Mouse (Mus musculus) right cerebral cortex, adult 18-20 months (tissue): ENCODE results near the gene Psors1c2.
"Not testable (repeated sequence)": the region's sequence is repeated elsewhere in the genome, so short reads cannot be mapped to it uniquely, and the experiment has no call there.

Source experiments
- DNase-seq: peaks from one replicate; pipeline ENCODE4 v3.0.0; 2022; ENCODE audit warnings: mixed read lengths

Psors1c2 gene

DNA sequence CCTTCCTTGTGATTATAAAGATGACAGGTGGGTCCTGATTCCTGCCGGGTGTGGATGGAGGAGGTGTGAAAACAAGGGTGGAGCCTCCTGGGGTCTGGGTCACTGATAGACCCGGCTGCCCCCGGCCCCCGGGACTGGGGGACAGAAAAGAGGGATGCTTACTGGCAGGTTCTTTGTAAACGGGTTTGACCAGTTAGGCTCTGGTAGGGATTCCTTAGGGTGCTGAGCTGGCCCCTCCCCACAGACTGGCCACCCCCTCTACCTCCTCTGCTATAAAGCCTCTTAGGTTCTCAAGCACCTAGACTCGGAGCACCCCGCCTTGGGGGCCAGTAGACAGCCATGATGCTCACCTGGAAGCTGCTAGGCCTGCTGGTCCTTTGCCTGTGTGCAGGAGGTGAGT lies at the start of gene Psors1c2:
Gene Psors1c2 (plus strand): TSS at position 301 of the 400 bp plus-strand sequence.
- no peak for DNase-seq

DNA sequence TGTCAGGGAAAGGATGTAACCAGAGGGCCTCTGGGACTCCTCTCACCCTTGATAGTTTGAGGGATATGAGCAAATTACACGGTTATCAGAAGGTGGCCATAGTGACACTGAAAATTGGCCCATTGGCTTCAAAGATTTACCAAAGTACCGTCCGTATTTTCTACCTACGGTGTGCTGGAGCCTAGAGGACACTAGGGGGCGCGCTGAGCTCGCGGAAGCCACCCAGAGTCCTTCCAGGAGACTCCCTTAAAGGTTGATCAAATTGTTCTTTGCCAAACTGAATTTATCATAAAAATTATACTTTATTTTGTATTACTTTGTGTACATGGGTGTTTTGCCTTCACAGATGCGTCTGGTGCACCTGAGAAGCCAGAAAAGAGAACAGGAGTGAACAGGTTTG lies 48.9 kb upstream of the Psors1c2 start:
- peak; percentile 44 for DNase-seq

GRCm38 (mm10) chr17:35485702-35486101 lies 47.3 kb upstream of the Psors1c2 start:
- no peak for DNase-seq

DNA sequence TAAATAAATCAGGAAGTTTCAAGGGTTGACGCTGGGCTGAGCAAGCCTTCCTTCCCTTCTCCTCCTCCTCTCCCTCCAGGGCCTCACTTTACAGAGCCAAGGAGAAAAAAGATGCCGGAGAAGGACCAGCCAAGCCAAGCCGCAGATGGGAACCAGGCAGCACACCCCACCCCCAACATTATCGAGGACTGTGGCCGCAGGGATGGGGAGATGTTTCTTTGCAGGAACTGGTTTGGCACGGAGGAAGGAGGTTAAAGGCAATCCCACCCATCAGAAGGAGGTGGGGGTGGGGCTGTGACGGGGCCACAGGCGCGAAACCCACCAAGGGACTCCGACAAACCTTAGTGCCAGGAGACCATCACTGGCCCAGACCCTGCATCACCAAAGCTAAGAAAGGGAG lies 46.3 kb upstream of the Psors1c2 start:
- no peak for DNase-seq

DNA sequence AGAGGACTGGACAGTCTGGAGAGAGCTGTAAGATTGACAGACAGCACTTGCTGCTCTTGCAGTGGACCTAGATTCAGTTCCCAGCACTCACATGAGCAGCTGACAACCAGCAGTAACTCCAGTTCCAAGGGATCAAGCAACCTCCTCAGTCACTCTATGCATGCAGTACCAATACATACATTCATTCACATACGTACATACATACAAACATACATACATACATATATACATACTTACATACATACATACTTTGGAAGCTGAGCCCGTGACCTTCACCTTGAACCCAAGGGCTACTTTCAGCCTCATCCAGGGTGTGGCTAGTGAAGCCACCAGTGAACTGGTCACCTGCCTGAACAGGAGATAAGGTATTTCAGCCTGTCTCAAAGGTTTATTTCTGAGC lies 45.0 kb upstream of the Psors1c2 start:
- no peak for DNase-seq

GRCm38 (mm10) chr17:35490320-35490719 lies 42.7 kb upstream of the Psors1c2 start:
- DNase-seq, result no peak

DNA sequence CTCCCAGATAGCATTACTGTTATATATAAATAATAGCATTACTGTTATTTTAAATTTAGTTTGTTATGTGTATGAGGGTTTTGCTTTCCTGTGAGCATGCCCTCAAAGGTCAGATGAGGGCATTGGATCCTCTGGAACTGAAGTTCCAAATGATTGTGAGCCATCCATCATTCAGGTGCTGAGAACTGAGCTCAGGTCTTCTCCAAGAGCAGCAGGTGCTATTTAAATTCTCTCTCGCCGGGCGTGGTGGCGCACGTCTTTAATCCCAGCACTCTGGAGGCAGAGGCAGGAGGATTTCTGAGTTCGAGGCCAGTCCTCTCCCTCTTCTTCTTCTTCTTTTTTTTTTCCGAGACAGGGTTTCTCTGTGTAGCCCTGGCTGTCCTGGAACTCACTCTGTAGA lies 35.9 kb upstream of the Psors1c2 start:
- DNase-seq, result no peak

- DNase-seq, result no peak
These were observed 30.8 kb upstream of the Psors1c2 start for GRCm38 (mm10) chr17:35502226-35502625.

- DNase-seq, result no peak
These were observed 30.2 kb upstream of the Psors1c2 start for GRCm38 (mm10) chr17:35502762-35503161.

GRCm38 (mm10) chr17:35503849-35504248 lies 29.2 kb upstream of the Psors1c2 start:
- no peak for DNase-seq

DNA sequence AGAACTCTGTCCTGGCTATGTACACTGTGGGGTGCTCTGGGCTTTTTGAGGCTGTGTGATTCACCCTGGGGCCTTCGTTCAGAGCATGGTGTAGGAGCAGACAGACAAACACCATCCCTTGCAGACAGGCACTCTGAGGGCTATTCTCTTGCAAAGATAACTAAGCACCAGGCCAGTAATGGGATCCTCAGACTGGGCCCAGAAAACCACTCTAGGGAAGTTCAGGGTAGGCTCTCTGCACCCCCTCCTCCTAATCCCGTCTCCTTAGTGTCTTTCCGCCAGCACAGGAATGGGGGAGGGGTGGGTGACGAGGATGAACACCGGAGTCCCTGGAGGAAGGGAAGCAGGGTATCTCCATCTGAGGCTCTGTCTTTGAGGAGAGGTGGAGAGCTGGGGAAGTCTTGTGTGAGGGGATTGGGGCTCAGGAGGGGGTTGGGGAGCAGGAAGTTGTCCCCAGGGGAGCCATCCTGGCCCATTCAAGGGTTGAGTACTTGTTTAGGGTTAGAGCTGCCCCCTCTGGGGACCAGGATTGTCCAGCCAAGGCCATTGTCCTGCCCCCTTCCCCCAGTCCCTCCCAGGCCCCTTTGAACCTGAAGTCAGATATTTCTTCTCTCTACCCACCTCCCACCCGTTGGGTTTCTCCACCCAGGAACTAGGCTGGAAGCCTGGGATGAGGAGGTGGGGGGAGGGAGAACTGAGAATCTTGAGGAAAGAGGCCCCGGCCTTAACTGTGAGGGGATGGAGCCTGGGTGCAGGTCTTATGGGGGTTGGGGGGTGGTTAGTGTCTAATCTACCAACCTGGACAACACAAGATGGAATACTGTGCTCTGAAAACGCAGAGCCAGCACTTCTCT lies 28.1 kb upstream of the Psors1c2 start:
- no peak for DNase-seq

GRCm38 (mm10) chr17:35505776-35506175 lies 27.2 kb upstream of the Psors1c2 start, which contains the start of gene Pou5f1:
Gene Pou5f1, plus strand, starts transcription at chr17:35506018.
- no peak for DNase-seq

DNA sequence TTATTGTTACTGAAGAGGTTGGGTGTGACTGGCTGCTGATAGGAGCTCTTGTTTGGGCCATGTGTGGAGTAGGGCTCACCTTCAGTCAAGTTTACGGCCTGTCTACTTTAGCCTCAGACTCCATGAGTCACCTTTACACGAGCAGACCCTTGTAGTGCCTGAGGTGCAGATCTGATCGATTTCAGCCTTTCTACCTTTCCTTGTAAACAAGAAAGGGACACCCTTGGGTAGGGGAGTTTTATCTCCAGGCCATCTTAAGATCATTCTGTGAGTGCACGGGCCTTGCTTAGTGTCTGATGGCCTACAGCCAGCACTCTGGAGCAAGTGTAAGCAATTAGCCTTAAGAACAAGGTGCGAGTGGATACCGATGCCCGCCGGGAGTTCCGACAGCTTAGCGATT lies 26.1 kb upstream of the Psors1c2 start:
- no peak for DNase-seq

DNA sequence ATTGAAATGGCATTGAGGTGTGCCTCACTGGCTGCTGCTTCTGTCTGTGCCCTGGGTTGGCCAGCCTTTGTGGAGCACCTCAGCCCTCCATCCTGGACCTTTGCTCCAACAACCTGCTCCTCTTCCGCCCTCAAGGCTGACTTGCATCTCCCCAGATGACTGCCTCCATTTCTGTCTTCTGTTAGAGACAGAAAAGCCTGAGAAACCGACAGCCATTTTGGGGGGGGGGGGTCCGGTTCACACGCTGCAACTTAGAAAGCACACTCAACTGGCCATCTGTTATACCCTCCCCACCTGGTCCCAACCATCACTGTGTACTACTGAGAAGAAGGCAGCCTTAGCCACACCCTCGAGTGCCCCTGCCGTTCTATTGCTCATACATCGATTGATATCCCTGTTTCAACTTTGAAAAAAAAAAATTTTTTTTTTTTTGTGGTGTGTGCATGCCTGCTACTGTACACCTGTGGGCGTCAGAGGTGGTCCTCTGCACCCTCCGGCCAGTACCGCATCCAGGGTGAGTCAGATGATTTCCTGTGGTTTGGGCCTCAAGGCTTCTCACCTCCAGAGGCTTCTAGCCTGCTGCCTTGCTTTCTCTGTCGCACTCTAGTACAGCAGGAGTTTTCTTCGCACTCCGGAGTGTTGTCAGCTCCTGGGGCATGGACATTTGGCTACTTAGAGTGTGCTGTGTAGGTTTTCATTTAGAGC lies 25.3 kb upstream of the Psors1c2 start:
- no peak for DNase-seq

DNA sequence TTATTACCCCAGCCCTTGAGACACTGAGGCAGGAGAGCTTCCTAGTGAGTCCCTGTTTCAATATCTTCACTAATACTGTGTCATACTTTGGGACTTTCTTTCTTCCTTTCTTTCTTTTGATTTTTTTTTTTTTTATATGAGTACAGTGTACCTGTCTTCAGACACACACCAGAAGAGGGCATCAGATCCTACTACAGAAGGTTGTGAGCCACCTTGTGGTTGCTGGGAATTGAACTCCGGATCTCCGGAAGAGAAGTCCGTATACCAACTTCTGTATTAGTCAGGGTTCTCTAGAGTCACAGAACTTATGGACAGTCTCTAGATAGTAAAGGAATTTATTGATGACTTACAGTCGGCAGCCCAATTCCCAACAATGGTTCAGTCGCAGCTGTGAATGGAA lies 24.7 kb upstream of the Psors1c2 start:
- not testable (repeated sequence) for DNase-seq

DNA sequence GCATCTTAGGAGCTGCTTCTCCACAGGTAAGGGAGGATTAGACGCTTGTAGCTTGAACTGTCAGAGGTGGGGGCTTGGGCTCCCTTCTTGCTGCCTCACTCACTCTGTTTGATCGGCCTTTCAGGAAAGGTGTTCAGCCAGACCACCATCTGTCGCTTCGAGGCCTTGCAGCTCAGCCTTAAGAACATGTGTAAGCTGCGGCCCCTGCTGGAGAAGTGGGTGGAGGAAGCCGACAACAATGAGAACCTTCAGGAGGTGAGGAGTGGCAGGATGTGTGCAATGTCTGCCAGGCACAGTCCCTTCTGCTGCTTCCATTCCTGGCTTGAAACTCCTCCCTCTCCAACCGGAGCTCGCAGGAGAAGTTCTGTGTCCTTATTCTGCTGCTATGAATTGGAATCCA lies 23.7 kb upstream of the Psors1c2 start:
- no peak for DNase-seq

- DNase-seq, result no peak
These were observed 19.9 kb upstream of the Psors1c2 start for GRCm38 (mm10) chr17:35512916-35513626.

DNA sequence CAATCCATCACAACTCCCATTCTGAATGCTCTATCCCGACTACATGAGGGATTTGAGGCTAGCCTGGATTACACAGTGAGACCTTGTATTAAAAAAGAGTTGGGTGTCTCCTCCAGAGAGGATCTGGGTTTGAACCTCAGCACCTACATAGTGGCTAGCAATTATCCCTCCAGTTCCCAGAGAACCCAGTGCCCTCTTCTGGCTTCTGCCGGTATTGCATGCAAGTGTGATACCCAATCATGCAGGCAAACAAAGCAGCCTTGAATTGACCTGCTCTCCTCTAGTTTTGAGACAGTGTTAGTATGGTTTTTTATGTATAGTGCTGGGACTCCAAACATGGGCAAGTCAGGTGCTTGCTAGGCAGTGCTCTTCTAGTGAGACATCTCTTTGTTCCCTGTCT lies 19.1 kb upstream of the Psors1c2 start:
- peak; percentile 32 for DNase-seq

DNA sequence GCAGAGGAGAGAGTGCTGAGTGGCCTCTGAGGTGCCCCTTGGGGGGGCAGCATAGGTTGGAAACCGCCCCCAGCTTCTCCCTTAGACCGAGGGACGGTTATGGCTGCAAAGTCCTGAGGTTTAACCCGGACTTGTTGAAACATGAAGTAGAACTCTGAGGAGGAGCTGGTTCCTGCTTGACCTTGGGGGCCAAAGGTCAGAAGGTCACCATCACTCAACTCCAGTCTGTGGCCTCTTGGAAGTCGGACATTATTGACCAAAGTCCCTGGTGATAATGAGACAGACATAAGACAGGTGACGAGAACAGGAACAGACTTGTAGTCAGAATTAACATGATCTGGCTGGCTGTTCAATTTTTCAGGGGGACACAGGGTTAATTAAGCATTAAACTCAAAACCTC lies 18.2 kb upstream of the Psors1c2 start:
- DNase-seq, result no peak

DNA sequence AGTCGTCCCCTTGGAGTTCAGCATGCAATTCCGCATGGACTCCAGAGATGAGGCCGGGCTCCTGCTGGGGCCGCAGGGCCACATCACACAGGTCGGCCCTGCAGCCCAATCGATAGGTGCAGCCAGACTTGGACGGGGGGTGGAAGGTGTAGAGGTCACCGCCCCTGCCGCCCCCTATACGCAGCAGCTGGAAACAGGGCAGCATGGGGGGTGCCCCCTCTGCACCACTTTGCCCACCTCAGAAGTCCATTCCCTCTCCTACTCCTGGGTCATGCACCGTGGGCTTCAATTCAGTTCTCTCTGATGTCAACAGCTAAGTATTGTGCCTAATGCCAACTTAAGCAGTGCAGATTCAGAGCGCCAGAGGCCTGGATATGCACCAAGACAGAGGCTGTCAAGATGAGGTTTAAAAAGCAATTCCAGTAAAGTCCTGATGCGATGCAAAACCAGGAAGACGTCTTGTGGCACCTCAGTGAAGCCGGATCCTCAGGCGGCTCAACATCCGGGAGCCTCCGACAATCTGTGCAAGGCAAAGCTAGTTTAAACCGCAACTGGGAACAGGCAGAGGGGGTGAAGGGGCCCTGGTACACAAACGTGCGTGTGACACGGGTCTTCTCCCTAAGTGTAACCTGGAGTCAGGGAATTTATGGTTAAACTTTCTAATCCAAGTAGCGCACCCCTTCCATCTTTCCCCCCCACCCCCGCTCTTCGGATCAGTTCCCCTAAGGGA lies 16.9 kb upstream of the Psors1c2 start:
- no peak for DNase-seq

GRCm38 (mm10) chr17:35516652-35517500 lies 16.1 kb upstream of the Psors1c2 start, which contains the start of the genes Tcf19 and Cchcr1:
Gene Tcf19, minus strand, starts transcription at chr17:35516824.
Gene Cchcr1, plus strand, starts transcription at chr17:35517100.
- peak; percentile 97 for DNase-seq

- no peak for DNase-seq
These were observed 15.5 kb upstream of the Psors1c2 start for GRCm38 (mm10) chr17:35517526-35517925.
